In genomic region chr4:48277011-48277410, GRCm38 (mm10) we compare ENCODE assay signal across 18 mouse cellular contexts.
"Had no signal": no experiment of that assay in that cellular context is flagged by ENCODE, and none has a peak within 500 bp of the region (broad histone marks: within the 10 kb centered on the region; RNA-seq: fewer than 3 reads in every experiment).

No protein-coding gene starts in this region.

- H3K9me3 ChIP-seq: limb, embryonic 12.5 days; limb, embryonic 15.5 days; midbrain, embryonic 12.5 days; midbrain, embryonic 15.5 days; neural tube, embryonic 12.5 days; neural tube, embryonic 15.5 days had no signal

- H3K4me3 ChIP-seq: limb, embryonic 12.5 days; limb, embryonic 15.5 days; midbrain, embryonic 12.5 days; midbrain, embryonic 15.5 days; neural tube, embryonic 12.5 days; neural tube, embryonic 15.5 days had no signal

- H3K36me3 ChIP-seq: limb, embryonic 12.5 days; limb, embryonic 15.5 days; midbrain, embryonic 12.5 days; midbrain, embryonic 15.5 days; neural tube, embryonic 12.5 days; neural tube, embryonic 15.5 days had no signal

- DNase-seq: left cerebral cortex, postnatal 4 days; liver, postnatal 0 days; lung, embryonic 14.5 days; right cerebral cortex, adult 18-20 months; right cerebral cortex, postnatal 14 days; right cerebral cortex, postnatal 4 days; thymus, postnatal 36 days had no signal

- H3K27me3 ChIP-seq: limb, embryonic 12.5 days; limb, embryonic 15.5 days; midbrain, embryonic 12.5 days; midbrain, embryonic 15.5 days; neural tube, embryonic 12.5 days; neural tube, embryonic 15.5 days had no signal

- ATAC-seq: intestine, embryonic 16.5 days; liver, postnatal 0 days; lung, postnatal 0 days; midbrain, embryonic 15.5 days had no signal

- H3K9ac ChIP-seq: limb, embryonic 12.5 days; limb, embryonic 15.5 days; liver, embryonic 14.5 days; liver, postnatal 0 days; lung, embryonic 14.5 days; midbrain, embryonic 12.5 days; midbrain, embryonic 15.5 days; neural tube, embryonic 12.5 days; neural tube, embryonic 15.5 days had no signal

- H3K27ac ChIP-seq: limb, embryonic 12.5 days; limb, embryonic 15.5 days; liver, embryonic 14.5 days; macrophage; midbrain, embryonic 12.5 days; midbrain, embryonic 15.5 days; neural tube, embryonic 12.5 days; neural tube, embryonic 15.5 days had no signal

- H3K4me2 ChIP-seq: limb, embryonic 12.5 days; limb, embryonic 15.5 days; liver, embryonic 11.5 days; lung, embryonic 14.5 days; midbrain, embryonic 12.5 days; midbrain, embryonic 15.5 days; neural tube, embryonic 12.5 days; neural tube, embryonic 15.5 days had no signal
